12 mouse cellular contexts compared by ENCODE assay signal in the genomic region with DNA sequence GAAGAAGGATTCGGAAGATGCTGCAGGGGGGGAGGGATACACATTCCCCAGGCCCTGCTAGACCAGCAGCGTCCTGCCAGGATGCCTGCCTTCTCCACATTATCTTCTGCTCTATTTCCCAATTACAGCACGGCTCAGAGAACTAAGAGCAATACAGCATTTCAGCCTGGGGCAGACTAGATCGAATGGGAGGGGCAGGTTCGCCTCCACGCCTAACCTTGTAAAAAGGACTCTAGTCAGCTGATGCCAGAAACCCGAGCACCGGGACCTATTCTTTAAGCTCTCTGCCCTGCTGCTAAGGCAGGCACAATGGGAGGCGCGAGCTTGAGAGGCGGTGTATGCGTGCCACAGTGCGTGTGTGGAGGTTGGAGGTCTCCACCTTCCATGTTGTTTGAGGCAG.
DNase-seq lines count a peak whose midpoint lies in the region; ATAC-seq lines count a peak whose summit lies in the region.
"Had no signal": no experiment of that assay in that cellular context is flagged by ENCODE, and none has a peak within 500 bp of the region (broad histone marks: within the 10 kb centered on the region; RNA-seq: fewer than 3 reads in every experiment).

No protein-coding gene starts in this region.

- peaks cover 17% of the 10 kb centered on the region for H3K4me1 ChIP-seq in forebrain, embryonic 14.5 days (ENCODE audit: control insufficient read depth, insufficient read depth, low read length)
- peaks cover 22% of the 10 kb centered on the region for H3K4me1 ChIP-seq in midbrain, embryonic 16.5 days (ENCODE audit: control insufficient read depth, insufficient read depth, low read length)

- H3K36me3 ChIP-seq in forebrain, embryonic 14.5 days (ENCODE audit: control insufficient read depth, insufficient read depth, low read length): no peaks in the 10 kb centered on the region
- no peaks in the 10 kb centered on the region for H3K36me3 ChIP-seq in midbrain, embryonic 16.5 days (ENCODE audit: control insufficient read depth, insufficient read depth, low read length)

- H3K9me3 ChIP-seq in forebrain, embryonic 14.5 days (replicated peaks; ENCODE audit: control insufficient read depth, low read length): no peaks in the 10 kb centered on the region
- no peaks in the 10 kb centered on the region for H3K9me3 ChIP-seq in midbrain, embryonic 16.5 days (replicated peaks; ENCODE audit: control insufficient read depth, low read length, poor library complexity, severe bottlenecking)

- H3K4me2 ChIP-seq in forebrain, embryonic 14.5 days (ENCODE audit: low read length): peak overlapping the region; percentile 4; the same call in 1 of the 2 replicates
- H3K4me2 ChIP-seq in midbrain, embryonic 16.5 days (ENCODE audit: low read length): no peak overlapping the region

- H3K27me3 ChIP-seq in forebrain, embryonic 14.5 days (replicated peaks; ENCODE audit: control insufficient read depth, insufficient read depth, low read length): no peaks in the 10 kb centered on the region
- H3K27me3 ChIP-seq in midbrain, embryonic 16.5 days (ENCODE audit: control insufficient read depth, insufficient read depth, low read depth, low read length): no peaks in the 10 kb centered on the region

- H3K27ac ChIP-seq in forebrain, embryonic 14.5 days (ENCODE audit: low read depth, low read length): peak overlapping the region; percentile 75
- H3K27ac ChIP-seq in midbrain, embryonic 16.5 days (ENCODE audit: low read length): peak overlapping the region; percentile 45; the same call in 1 of the 2 replicates
- H3K27ac ChIP-seq: heart, adult 2 months; macrophage had no signal

- H3K4me3 ChIP-seq in forebrain, embryonic 14.5 days (ENCODE audit: low read depth, low read length): no peak overlapping the region
- H3K4me3 ChIP-seq in midbrain, embryonic 16.5 days (ENCODE audit: low read depth, low read length): no peak overlapping the region
- H3K4me3 ChIP-seq: heart, adult 2 months had no signal

- H3K9ac ChIP-seq in forebrain, embryonic 14.5 days (ENCODE audit: low read length): no peak overlapping the region
- H3K9ac ChIP-seq in midbrain, embryonic 16.5 days (ENCODE audit: low read depth, low read length): no peak overlapping the region

- 9% methylated on average over 13 of the region's 13 CpGs for WGBS in forebrain, embryonic 14.5 days
- 21% methylated on average over 13 of the region's 13 CpGs for WGBS in midbrain, embryonic 16.5 days

- DNase-seq in WW6 (ENCODE audit: low read depth, low spot score): peak; percentile 16
- DNase-seq in cerebellum, adult 9-11 months: peak; percentile 98
- peak; percentile 87 for DNase-seq in forebrain, embryonic 14.5 days (ENCODE audit: low spot score)
- DNase-seq in B cell, adult 2 months: no peak
- DNase-seq in urinary bladder, adult 18-20 months (ENCODE audit: low spot score in 2 of 2): no peak
- DNase-seq in ovary, postnatal 10 days (ENCODE audit: low spot score): no peak
- no peak for DNase-seq in right cerebral cortex, postnatal 36 days (ENCODE audit: low spot score in 2 of 2)
- DNase-seq: heart, adult 2 months; kidney, adult 8-10 months; thymus, postnatal 25 days had no signal

- peak; percentile 85 for ATAC-seq in forebrain, embryonic 14.5 days
- ATAC-seq in midbrain, embryonic 16.5 days: peak; percentile 27; the same call in 1 of the 2 replicates

Comparison
In these comparisons a context has a peak if more than half of its experiments do, and no peak if none do; other contexts are left out.
1. DNase-seq: peak in WW6 (single experiment), cerebellum, adult 9-11 months (single experiment) and forebrain, embryonic 14.5 days (single experiment); none in B cell, adult 2 months (0 of 2), urinary bladder, adult 18-20 months (0 of 2), ovary, postnatal 10 days (single experiment) and right cerebral cortex, postnatal 36 days (0 of 2).